Mouse (Mus musculus): ENCODE measurements around the gene Fam160a1. TPM values are rescaled to one million over a fixed set of nuclear protein-coding genes. Genes with fewer than 3 reads are reported as not detected.

Gene Fam160a1
- total RNA-seq, 2 experiments from 2014 or later = 0.53 to 1.3 TPM

DNA sequence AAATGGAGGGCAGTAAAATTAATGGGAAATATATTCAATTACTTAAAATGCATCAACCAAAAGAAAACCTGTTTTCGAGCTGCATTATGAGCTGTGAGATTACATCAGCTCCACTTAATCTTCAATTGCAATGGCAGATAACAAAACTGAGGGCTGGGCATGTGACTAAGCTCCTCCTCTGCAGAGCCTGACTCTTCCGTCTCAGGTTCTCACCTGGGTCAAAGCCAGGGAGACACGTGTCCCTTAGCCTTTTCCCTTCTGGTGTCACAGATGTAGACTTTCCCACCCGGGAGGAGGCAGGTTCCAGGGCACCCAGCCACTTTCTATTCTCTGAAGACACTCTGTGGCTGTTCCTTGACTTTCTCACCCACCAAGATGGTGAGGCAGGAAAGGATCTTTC, 12.0 kb upstream of the Fam160a1 start:
- no peak for ATAC-seq (replicated peaks; ENCODE audit: low FRiP score, poor library complexity, severe bottlenecking)

DNA sequence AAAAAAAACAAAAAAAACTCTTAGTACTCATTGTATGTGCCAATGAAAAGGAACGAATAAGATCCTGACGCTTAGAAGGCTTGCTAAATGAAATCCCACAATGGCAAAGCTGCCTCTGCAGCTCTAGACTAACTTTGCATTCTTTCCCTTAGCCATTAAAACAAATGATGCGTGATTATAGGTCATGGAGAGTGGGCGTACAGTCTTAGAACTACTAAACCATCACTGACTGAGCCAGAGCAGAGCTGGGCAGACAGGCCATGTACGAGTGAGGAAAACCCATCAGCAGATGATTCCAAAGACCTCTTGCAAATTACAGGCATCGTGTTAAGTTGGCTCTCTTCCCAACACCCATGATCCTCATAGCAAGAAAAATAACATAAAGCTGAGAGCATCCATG, 10.7 kb upstream of the Fam160a1 start:
- no peak for ATAC-seq (replicated peaks; ENCODE audit: low FRiP score, poor library complexity, severe bottlenecking)

DNA sequence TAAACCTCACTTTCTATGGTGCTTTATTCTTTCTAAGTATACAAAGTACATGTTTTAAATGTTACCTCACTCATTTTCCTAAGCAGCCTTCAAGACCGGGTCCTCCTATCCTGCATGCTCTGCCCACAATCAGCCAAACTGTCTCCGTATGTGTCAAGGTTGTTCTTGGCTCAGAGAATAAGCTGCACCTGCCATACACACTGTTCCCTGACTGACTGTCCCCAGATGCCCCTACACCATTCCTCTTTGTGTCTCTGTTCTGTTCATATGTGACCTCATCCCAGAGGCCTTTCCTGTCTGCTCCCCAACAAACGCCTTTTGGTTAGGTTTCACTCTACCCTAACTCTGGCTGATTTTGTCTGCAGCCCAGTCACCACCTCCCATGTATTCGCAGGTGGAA, 10.2 kb upstream of the Fam160a1 start:
- no peak for ATAC-seq (replicated peaks; ENCODE audit: low FRiP score, poor library complexity, severe bottlenecking)

DNA sequence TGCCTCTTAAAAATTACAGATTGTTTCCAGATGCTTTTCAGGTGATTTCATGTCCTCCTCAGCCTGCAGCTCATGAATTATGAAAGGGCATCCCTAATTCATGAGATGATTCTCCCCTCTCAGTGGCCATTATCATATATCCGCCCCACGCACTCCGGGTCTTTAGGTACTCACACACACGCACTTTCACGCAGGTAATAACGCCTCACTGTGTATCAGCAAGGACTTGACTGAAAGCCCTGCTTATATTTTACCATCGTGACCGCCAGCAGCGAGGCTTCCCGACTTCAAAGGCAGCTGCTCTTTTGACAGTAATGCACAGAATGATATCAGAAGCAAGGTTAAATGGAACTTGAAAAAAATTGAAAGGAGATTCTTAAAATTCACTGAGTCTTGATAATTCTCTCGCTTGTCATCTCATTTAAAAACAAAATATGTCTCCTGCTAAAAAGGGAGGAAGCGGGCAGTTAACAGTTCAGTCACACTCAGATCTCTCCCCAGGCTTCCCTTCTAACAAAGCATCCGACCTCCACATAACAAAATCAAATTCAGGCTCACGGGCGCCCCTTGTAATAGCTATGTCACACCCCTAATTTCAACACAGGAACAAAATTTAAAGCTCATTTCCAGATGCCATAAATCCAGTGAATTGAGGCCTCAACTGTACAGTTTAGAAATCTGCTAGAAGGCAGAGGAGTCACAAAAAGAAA, 3.9 kb upstream of the Fam160a1 start:
- no peak for ATAC-seq (replicated peaks; ENCODE audit: low FRiP score, poor library complexity, severe bottlenecking)

DNA sequence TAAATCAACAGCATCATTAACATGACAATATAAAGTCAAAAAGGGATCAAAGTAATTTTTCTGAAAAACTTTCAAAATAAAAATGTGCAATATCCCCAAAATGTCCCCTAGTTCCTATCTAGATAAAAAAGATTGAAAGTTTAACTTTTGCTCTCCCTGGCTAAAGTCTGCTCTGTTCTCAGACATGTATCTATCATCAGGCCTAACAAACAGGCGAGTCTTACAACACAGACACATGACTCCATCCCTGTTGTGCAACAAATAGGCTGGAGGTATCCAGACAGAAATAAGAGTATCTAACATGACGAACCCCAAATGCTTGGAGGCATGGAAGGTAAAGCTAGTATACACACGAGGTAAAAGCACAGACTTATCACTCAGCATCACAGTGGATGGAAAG, 2.2 kb upstream of the Fam160a1 start:
- ATAC-seq (replicated peaks; ENCODE audit: low FRiP score, poor library complexity, severe bottlenecking) = no peak

DNA sequence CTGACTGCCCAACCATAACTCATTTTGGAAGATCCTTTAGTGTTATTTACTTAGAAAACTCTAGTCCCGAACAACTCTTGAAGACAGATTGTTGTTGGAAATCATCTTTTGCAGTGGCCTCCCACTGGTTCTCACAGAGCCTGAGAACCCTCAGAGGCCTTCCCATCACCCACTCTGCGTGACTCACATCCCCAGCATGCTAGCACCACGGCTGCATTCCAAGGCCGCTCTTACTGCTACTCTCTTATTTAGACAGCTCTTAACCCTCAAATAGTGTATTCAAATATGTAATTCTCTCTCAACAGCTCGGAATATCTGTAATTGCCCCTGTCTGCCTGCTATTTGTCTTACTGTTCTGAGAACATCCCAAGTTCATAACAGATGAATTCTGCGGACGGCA, 2.9 kb downstream of the Fam160a1 start:
- ATAC-seq (replicated peaks; ENCODE audit: low FRiP score, poor library complexity, severe bottlenecking) = no peak

DNA sequence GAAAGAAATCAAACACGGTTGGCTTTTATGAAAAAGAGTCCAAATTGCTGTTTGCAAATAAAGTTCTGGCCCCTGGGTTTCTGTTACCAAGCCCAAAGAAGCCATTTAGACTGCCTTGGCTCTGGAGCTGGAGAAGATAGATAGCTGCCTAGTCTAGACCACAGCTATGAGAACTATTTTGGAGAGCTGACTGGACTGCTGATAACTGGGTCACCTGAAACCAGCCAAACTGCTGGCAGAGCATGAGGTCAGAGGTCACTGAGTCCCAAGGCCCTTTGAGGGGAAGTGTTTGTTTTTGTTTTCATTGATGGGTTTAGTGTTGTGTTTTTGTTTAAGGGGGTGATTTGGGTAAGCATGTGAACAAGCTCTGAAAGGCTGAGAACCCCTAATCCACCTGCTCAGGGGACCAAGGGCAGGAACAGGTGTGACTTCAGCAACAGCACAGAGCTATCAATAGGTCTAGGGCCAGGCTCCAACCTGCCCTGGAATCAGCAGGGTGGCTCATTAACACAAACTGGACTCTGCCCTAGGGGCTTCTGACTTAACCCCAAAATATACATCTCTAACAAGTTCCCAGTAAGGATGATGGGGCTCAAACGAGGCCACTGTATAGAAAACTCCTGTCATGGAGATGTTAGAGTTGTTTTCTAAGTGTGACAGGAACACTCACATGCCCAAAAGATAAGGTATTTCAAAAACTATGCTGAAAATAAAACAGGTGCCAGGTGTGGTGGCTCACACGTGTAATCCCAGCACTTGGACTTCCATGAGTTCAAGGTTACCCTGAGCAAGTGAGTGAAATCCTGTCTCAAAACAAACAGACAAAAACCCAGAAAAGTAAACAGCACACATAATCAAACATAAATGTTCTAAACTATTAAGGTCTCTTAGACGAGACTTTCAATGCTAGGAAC, 3.7 kb downstream of the Fam160a1 start:
- ATAC-seq (replicated peaks; ENCODE audit: low FRiP score, poor library complexity, severe bottlenecking) = no peak

DNA sequence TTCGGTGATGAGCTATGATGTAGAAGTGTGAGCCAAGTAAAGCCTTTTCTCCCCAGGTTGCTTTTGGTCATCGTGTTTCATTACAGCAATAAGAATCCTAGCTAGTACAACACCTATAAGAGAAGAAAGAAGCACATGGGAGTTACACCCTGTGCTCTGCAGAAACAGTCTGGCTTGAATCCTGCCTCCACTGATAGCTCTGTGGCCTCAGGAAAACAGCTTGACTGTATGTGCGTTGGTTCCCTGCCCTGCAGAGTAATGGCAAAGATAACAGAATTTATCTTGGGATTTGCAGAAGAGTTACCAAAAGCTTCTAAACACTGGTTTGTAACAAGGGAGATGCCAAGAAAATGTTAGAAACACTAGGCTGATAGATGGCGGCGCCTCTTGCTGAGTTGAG, 5.1 kb downstream of the Fam160a1 start:
- ATAC-seq (replicated peaks; ENCODE audit: low FRiP score, poor library complexity, severe bottlenecking) = no peak

DNA sequence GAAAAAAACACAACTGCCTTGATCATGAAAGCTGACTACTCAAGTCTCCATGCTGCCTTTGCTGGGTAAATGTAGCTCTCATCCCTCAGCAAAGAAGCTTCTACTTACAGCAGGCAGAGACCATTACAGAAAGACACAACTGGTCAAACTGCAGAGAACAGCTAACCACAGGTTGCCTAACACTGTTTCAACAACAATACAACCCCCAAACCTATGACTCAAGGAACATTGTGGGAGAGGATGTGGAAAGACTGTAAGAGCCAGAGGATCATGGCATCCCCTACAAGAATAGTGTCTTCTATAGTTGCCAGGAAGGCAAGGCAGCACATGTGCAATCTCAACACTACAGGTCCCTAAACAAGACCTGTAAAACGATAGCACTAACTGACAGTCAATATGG, 23.9 kb downstream of the Fam160a1 start:
- no peak for ATAC-seq (replicated peaks; ENCODE audit: low FRiP score, poor library complexity, severe bottlenecking)

DNA sequence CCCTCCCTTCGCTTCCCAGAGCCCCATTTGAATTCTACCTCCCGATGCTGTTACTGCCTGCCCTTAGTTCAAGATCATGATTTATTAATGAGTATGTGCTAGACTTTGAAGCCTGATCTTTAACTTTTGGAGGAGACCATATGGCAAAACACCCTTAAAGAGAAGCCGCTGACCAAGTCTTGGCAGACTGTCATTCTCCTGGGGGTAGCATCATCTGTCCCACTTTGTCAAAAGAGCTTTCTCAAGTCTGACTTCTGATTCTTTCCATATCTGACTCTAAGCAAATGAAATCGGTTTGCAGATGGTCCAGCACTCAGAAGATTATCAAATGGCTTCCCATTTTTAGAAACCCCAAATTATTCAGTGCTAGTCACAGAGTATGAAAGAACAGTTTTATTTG, 27.3 kb downstream of the Fam160a1 start:
- no peak for ATAC-seq (replicated peaks; ENCODE audit: low FRiP score, poor library complexity, severe bottlenecking)

DNA sequence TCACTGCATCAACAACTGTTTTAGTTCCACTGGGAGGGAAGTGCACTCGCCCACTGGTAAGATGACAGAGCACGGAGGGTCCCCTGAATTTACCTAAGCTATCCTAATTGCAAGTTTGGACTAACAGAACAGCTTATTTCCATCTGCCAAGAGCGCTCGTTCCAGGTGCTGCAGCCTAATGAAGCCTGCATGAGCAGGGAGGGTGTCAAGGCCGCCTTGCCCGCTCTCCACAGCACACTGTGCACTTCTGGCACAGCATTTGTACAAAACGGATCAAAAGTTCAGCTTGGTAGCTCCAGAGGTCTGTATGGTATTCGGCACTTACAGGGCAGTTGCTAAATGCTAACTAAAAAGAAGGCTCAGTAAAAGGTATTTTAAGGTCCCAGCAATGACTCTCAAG, 30.6 kb downstream of the Fam160a1 start:
- no peak for ATAC-seq (replicated peaks; ENCODE audit: low FRiP score, poor library complexity, severe bottlenecking)

DNA sequence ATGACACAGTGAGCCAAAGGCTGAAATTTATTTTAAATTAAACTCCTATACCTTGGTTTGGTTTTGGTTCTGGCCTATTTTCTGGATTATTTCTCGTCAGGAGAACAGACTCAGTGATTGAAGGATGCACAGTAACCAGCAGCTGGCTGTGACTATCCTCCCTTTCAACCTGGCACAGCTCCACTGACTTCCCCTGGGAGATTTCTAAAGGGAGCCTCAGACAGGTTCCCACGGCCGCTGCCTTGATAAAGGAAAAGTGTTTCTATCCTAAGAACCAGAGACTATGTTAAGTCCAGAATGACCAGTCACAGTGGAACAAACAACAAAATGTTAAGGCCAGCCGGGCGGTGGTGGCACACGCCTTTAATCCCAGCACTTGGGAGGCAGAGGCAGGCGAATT, 36.2 kb downstream of the Fam160a1 start:
- no peak for ATAC-seq (replicated peaks; ENCODE audit: low FRiP score, poor library complexity, severe bottlenecking)

DNA sequence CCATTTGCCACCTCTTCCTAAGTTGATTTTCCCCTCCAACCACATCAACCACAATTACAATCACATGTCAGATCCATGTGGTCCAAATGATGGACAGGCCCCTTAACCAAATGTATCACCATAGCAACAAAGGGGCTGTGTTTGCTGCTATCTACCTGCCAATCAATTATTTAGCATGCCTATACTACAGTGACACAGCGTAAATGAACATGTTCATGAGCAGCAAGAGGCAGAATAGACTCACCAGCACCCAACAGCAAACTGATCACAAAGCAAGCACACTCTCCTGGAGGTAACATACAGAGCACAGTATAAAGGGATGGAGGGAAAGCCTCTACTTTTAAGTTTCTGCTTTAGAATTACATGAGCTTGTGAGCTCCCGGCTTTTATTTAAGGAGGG, 36.8 kb downstream of the Fam160a1 start:
- no peak for ATAC-seq (replicated peaks; ENCODE audit: low FRiP score, poor library complexity, severe bottlenecking)

DNA sequence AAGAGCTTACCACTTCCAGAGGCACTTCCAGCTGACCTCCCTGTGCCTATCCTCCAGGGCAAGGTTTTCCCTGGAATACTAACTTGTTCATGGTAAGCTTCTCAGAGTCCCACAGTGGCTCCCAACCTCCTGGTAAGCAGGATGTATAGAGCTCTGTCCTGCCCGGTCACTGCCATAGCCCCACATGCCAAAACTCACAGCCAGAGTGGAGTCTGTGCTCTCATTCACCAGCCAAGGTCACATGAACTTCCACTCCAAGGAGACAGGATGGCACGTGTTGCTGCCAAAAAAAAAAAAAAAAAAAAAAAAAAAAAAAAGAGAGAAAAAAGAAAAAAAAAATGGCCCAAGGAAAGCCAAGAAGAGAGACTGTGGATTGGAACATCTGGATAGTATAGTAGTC, 39.2 kb downstream of the Fam160a1 start:
- no peak for ATAC-seq (replicated peaks; ENCODE audit: low FRiP score, poor library complexity, severe bottlenecking)

DNA sequence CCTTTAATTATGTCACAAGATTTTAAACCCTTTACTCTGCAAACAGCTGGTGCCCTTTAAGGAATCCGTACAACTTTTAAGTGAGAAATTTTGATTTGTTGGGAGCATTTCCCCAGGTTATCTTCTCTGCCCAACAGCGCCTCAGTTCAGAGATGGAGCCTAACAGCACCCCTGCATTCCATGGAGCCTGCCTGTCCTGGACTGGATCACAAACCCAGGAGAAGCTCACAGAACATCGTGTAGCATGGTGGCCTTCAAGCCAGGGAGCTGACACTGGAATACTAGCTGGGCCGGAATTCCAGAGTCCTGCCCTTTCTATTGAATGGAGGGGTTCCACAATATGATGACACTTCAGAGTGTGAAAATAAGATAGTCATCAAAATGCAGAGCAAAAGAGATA, 39.7 kb downstream of the Fam160a1 start:
- no peak for ATAC-seq (replicated peaks; ENCODE audit: low FRiP score, poor library complexity, severe bottlenecking)

DNA sequence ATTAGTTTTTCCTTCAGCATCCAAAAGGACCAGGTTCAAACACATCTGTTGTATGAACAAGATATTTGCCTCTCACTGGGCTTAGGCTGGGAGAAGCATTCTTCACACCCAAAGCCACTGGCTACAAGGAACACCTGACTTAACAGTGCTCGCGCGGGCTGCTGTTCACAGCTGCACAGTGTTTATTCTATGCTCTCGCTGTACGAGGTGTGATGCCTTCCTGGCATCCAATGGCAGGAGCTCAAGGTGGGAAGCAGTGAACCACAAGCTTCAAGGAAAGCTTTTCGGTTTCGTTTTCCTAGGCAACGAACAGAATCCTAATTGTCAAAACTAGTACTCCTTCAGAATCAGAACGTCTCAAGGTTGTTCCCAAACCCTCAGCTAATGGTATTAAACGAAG, 40.4 kb downstream of the Fam160a1 start:
- ATAC-seq (replicated peaks; ENCODE audit: low FRiP score, poor library complexity, severe bottlenecking) = no peak

DNA sequence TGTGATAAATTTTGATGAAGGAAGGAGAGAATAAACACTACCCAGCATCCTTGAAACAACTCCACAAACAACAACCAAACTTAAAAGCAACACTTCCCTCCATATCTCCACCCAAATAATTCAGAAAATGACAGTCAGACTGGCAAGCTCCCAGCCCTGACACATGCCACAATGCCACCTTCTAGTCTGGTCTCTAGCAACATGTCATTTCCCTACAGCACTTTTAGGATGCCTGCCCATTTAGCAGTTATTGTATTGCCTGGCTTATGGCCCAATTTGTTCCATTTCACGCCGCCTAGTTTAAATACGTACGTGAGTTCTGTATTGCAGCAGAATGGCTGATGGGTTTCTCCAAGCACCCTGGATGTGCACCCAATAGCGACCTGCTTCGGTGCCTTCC, 41.0 kb downstream of the Fam160a1 start:
- ATAC-seq (replicated peaks; ENCODE audit: low FRiP score, poor library complexity, severe bottlenecking) = no peak

DNA sequence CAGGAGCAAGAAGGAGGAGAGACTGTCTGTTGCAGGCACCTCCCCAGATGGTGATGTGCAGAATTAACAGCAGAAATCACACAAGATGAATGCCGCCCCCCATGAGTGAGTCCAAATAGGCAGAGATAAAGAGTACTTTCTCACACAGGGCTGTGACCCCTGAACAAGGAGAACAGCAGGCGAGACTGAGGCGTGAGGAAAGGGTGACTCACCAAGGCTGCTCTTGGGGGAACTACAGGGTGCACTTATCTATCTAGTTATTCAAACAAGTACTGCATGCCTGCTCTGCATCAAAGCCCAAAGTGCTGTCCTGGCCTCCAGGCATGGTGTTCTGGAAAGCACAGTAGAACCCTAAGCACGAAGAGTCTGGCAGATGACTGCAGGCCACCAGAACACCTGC, 43.2 kb downstream of the Fam160a1 start:
- no peak for ATAC-seq (replicated peaks; ENCODE audit: low FRiP score, poor library complexity, severe bottlenecking)

DNA sequence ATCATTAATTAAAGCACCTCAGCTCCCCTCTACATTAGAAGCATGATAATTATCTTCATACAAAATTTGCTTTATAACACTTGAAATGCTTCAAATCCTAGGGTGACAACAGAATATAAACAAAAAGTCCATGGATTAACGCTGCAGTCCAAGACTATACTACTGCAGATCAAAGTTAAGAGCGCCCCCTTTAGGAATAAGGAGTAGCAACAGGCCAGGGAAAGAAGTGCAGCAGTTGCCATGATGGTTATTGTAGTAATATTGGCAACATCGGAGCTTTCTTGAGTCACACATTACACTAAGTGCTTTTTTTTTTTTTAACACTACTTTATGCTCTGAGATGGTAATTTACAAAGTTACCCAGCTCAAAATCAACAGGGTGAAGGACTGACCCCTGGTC, 43.7 kb downstream of the Fam160a1 start:
- ATAC-seq (replicated peaks; ENCODE audit: low FRiP score, poor library complexity, severe bottlenecking) = no peak

DNA sequence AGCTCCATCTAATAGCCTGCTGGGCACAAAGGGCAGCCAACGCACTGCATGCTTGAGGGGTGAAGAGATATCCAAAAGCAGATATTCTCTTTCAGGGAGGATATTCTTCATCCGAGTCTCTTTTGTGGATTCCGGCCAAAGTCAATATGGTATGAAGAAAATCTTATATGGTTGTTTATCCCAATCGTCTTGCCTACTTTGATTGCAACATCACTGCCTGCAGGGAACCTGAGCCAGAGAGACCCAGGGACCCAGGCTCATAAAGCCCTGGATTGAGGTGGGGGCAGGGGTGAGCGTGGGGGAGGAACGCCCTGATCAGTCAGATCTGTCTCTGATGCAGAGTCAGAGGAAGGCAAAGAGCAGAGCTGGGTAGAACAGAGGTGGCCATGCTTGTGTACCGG, 52.2 kb downstream of the Fam160a1 start:
- no peak for ATAC-seq (replicated peaks; ENCODE audit: low FRiP score, poor library complexity, severe bottlenecking)

DNA sequence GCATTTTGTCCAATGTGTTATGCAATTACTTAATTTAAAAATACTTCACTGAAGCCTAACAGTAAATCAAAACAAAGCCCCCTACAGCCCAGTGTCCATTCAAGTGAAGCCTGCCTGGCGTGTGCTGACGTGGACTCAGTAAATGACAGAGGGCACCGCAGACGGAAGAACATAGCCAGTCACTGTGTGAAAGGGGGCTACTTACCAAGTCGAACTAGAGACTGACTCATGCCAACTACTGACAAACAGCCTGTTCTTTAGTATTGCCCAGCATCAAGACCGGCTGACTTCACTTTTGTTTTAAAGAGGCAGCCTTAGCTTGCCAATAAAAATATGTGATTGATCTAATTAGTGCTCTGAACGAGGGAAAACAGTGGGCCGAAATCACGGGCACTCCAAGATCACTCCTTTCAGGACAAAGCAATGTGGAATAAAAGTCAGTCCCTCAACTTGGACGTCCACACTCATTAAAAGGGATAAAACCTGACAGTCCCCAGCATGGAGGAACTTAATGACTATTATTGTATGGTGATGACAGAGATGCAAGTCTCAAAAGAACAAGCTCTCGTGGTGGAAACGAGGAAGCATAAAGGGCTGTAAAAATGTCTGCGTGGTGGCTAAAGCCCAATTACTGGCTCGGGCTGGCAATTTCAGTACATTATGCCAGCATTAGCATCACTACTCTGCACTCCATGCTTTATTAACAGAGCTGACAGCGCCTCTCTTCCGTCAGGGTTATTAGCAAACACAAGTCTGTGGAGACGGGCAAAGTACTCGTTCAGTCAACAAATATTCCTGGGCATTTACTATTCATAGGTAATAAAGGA, 52.9 kb downstream of the Fam160a1 start:
- no peak for ATAC-seq (replicated peaks; ENCODE audit: low FRiP score, poor library complexity, severe bottlenecking)

Data from erythroid progenitor cell, adult 5-6 weeks (primary cell).